Mouse (Mus musculus) cerebellum, postnatal 4 days (tissue): ENCODE measurements around the gene Synpr.

Source experiments
- DNase-seq, 2 experiments: peaks; one replicate each; pipeline ENCODE4 v3.0.0; 2022; ENCODE audit warnings: low spot score in 2 of 2, mixed read lengths in 1 of 2

Gene Synpr

GRCm38 (mm10) chr14:13547746-13548145, 263.2 kb downstream of the Synpr start:
- DNase-seq = no peak

GRCm38 (mm10) chr14:13551209-13551608, 266.6 kb downstream of the Synpr start:
- no peak for DNase-seq

DNA sequence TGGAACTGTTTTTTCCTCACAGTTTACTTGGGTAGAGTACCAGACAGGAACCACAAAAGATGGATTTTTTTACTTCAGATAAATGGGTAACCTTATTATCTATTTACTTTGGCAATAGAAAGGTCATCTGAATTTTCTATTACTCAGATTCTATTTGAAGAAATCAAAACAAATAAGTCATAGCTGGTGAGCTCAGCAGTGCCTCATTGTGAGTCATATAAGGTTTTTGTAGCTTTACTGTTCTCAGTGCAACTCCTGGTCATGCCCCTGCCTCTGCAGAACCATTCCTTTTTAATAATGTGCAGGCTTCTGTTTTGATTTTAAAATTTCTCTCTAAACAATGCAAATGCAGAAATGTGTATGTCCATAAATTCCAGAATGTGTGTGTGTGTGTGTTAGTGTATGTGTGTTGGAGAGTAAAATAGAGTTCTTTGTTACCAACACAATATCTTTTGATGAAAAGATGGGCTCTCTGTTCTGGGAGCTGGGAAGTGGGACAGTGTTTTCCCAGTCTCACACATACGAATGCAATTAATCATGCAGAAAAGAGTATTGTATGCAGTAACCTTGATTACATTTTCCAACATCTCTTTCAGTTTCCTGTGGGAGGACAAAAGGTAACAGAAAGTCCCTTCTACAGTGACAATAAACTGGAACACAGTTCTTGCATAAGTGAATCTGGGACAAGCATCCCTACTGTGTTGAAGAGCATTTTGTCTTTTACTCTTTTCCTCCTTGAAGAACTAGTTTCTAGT, 269.2 kb downstream of the Synpr start:
- no peak for DNase-seq

GRCm38 (mm10) chr14:13554631-13555030, 270.1 kb downstream of the Synpr start:
- no peak for DNase-seq

DNA sequence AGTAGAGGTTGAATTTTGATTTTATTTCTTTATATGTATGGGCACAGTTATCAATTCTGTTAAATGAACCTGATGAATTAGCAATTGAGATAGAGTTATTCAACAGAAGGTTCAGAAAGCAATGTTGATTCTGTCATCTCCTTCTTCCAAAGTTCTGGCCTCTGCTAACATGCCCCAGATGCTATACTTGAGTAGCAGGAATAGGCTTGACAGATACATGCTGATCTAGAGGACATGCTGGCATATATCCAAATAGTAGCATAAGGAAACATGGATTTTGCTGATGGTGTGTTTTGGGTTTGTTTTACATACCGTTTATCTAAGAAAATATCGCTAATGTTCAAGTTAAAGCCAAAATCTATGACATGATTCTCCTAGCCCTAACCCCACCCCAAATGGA, 273.5 kb downstream of the Synpr start:
- DNase-seq = no peak

DNA sequence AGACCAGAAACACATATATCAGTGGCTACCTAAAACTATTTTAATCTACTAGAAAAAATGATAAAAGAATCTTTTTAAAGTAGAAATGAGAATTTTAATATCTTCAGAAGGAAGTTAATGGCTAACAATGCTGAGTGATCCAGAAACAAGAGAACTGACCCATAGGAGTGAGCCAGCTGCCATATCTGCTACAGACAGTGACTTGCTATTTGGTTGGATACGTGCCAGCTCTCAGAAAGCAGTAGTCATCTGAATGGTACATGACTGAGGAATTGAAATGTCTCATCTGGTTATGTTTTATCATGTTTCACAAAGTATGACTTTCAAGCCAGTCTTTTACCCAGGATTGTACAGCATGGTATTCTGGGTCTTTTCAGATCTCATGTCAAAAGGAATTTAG, 282.7 kb downstream of the Synpr start:
- no peak for DNase-seq

GRCm38 (mm10) chr14:13567996-13568395, 283.4 kb downstream of the Synpr start:
- DNase-seq = no peak

DNA sequence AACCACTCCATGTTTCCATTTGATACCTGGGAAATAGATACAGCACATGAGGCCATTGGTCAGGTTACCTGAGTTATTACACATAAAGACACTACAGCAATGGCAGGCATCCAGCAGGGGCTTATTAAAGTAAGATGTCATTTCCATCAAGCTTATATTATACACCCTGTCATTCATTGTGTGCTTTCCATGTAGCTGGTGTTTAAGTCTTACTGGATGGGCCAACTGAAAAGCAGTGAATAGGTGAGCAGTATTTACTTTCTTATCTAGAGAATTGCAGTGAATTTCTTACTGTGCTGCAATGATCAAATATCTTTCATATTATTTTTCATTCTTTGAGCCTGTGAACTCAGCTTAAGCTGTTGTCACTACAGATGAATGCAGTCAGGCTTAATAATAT, 287.4 kb downstream of the Synpr start:
- no peak for DNase-seq

GRCm38 (mm10) chr14:13572530-13572929, 287.9 kb downstream of the Synpr start:
- DNase-seq = no peak

GRCm38 (mm10) chr14:13578101-13578500, 293.5 kb downstream of the Synpr start:
- DNase-seq = no peak

- DNase-seq = no peak
Measured at GRCm38 (mm10) chr14:13578744-13579143, 294.2 kb downstream of the Synpr start.

DNA sequence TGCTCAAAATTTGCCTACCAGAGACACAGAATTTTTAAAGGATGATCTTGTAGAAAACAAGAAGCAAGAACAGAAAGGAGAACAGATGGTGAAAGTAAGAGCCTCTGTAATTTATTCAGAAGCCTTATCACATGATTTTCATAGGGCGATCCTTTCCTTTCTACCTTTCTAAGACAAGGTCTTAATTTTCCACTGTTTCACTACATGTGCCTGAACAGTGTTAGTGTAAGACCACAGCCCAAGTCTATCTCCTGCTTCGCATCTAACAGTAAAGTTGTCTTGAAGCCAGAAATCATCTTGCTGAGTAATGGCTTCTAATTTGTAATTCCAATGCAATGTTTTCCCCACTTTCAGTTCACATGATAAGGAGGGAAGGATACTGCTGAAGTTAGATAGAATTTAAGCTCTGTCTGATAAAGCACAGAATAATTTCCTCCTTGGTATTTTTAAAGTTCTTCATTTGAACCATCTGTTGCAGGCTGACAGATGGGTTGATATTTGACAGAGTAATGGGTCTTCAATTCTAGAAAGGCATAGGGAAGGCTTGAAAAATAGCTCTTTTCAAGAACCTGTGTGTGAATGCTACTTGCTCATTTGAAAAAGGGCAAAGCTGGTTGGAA, 308.9 kb downstream of the Synpr start:
- DNase-seq = no peak

DNA sequence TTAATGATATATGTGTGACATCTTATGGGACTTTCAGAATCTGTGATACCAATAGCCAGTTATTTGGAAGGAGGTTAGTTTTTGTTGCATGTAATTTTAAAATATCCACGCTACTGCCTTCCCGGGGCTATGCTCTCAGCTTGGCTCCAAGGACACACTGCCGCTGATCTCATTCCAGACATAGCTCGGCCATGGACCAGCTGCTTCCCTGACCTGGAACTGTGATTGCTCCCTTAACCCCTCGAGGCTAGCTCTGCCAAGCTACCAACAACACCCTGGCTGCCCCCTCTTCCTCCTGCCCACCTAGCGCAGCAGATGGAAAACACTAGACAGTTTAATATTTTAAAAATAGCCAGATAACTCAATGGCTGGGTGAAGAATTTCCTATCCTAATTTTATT, 311.7 kb downstream of the Synpr start:
- DNase-seq = peak in 1 of 2 experiments; percentile 3

DNA sequence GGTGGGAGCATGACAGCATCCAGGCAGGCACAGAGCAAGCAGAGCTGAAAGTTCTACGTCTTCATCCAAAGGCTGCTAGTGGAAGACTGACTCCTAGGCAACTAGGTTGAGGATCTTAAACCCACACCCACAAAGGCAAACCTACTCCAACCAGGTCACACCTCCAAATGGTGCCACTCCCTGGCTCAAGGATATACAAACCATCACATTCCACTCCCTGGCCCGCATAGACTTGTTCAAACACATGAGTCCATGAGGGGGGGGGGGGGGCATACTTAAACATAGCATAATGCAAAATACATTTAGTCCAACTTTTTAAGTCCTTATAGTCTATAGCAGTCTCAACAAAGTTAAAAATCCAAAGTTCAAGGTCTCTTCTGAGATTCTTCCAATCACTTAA, 312.6 kb downstream of the Synpr start:
- DNase-seq = no peak

GRCm38 (mm10) chr14:13620531-13620930, 336.0 kb downstream of the Synpr start:
- DNase-seq = no peak

- DNase-seq = no peak
Measured at GRCm38 (mm10) chr14:13649865-13650264, 365.3 kb downstream of the Synpr start.

- DNase-seq = no peak
Measured at GRCm38 (mm10) chr14:13651039-13651438, 366.5 kb downstream of the Synpr start.

DNA sequence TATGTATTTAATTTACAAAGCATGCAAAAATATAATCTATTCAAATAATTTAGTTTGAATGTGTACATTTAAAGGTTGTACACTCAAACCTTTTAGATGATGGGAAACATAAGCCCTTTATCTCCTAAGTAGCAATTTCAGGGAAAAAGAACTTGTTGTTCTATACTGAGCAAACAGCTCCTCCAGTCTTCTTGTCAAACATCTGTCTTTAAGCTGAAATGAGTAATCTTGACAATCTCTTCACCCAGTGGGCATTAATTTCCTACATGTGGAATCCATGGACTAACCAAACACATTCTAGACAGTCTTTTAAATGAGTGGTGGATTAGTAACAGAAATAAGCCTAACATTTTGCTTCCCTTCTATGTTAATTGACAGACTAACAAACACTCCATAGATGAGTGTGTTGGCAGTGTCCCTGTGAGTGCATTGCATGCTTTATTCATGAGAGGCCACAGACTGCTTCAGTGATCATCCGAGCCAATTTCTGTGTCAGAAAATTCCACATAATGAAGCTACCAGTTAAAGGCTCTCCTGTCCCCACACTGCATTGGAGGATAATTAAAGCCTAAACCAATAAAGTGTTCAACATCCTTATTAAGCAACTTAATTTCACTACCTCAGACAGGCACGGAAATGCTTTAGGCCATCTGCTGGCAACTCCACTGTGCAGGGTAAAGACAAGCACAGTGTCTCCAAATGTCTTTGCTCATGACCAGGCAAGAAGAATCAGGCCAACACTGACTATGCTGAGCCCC, 367.1 kb downstream of the Synpr start:
- DNase-seq = no peak
